Mouse (Mus musculus) kidney, embryonic 16.5 days (tissue): Measurements from ENCODE around the gene Fbxl18. TPM values are rescaled to one million over a fixed set of nuclear protein-coding genes. Genes with fewer than 3 reads are reported as not detected.
"Not testable (repeated sequence)": the region's sequence is repeated elsewhere in the genome, so short reads cannot be mapped to it uniquely, and the experiment has no call there.

Experiments used
- ATAC-seq: fragments of 200-750 bp; cut with Nextera tagmentation; 2 replicates; pipeline ENCODE4 v1.8.0; 2017; ENCODE audit warnings: moderate TSS enrichment; ENCODE audit not compliant: low FRiP score, low TSS enrichment
- H3K27ac ChIP-seq: fragments of 300-500 bp; sonication (generic); 2 replicates; pipeline ENCODE4 v1.5.1; 2014; ENCODE audit warnings: low read length
- H3K27me3 ChIP-seq: fragments of 300-500 bp; sonication (generic); 2 replicates; pipeline ENCODE4 v1.6.1; 2014; ENCODE audit warnings: low read length, control low read depth, mixed read lengths; ENCODE audit not compliant: insufficient read depth
- H3K36me3 ChIP-seq: fragments of 300-500 bp; sonication (generic); 2 replicates; pipeline ENCODE4 v1.6.1; 2014; ENCODE audit warnings: low read length, control low read depth, mixed read lengths; ENCODE audit not compliant: insufficient read depth
- H3K4me1 ChIP-seq: fragments of 300-500 bp; sonication (generic); 2 replicates; pipeline ENCODE4 v1.6.1; 2014; ENCODE audit warnings: low read length, control low read depth, mixed read lengths; ENCODE audit not compliant: insufficient read depth
- H3K4me2 ChIP-seq: fragments of 300-500 bp; sonication (generic); replicated peaks from 2 replicates; pipeline ENCODE4 v1.6.1; 2014; ENCODE audit warnings: low read depth, low read length
- H3K4me3 ChIP-seq: fragments of 300-500 bp; sonication (generic); 2 replicates; pipeline ENCODE4 v1.5.1; 2014; ENCODE audit warnings: mild to moderate bottlenecking, low read length
- H3K9ac ChIP-seq: fragments of 300-500 bp; sonication (generic); replicated peaks from 2 replicates; pipeline ENCODE4 v1.6.1; 2014; ENCODE audit warnings: low read length
- H3K9me3 ChIP-seq: fragments of 300-500 bp; sonication (generic); 2 replicates; pipeline ENCODE4 v1.6.1; 2016; ENCODE audit warnings: low read length, control low read depth
- WGBS: fragments of 180-500 bp; shearing (Covaris S2); extraction: QIAGEN DNeasy Blood & Tissue Kit; methylation state at CpG from one replicate; pipeline ENCODE4 v1.1.7; 2014; 5-methylcytosine and 5-hydroxymethylcytosine counted together
- polyA plus RNA-seq: library from polyadenylated mRNA; unstranded; fragments of >200 nt; fragmentation: Nextera tagmentation; extraction: Ambion mirVana; gene quantifications from 2 replicates; pipeline ENCODE4 v1.2.1, GENCODE M21; 2015

The Fbxl18 gene
- polyA plus RNA-seq, 1 experiment from 2014 or later: 14.0 TPM

GRCm38 (mm10) chr5:142891396-142891795 lies 3.8 kb downstream of the Fbxl18 start:
- Histone ChIP-seq H3K9ac (no peak overlapping the region), H3K4me2 (no peak overlapping the region), H3K36me3 (peaks cover 6% of the 10 kb centered on the region), H3K27ac (no peak overlapping the region), H3K4me1 (peaks cover 18% of the 10 kb centered on the region), H3K4me3 (no peak overlapping the region), H3K9me3 (no peaks in the 10 kb centered on the region), H3K27me3 (no peaks in the 10 kb centered on the region)
- ATAC-seq: no peak
- WGBS: 61% methylated on average over 6 of the region's 6 CpGs

GRCm38 (mm10) chr5:142887533-142887932 lies 7.7 kb downstream of the Fbxl18 start:
- H3K36me3 ChIP-seq: peaks cover 34% of the 10 kb centered on the region
- not testable (repeated sequence) for H3K4me2 ChIP-seq, H3K27me3 ChIP-seq, H3K9ac ChIP-seq, H3K27ac ChIP-seq, ATAC-seq, H3K4me3 ChIP-seq, H3K4me1 ChIP-seq, H3K9me3 ChIP-seq
- WGBS: 92% methylated on average over 3 of the region's 3 CpGs

- Histone ChIP-seq H3K4me1 (no peaks in the 10 kb centered on the region), H3K36me3 (peaks cover 34% of the 10 kb centered on the region), H3K4me2 (no peak overlapping the region), H3K9ac (no peak overlapping the region), H3K27ac (no peak overlapping the region), H3K27me3 (no peaks in the 10 kb centered on the region), H3K4me3 (no peak overlapping the region), H3K9me3 (no peaks in the 10 kb centered on the region)
- no peak for ATAC-seq
- 95% methylated on average over 20 of the region's 20 CpGs for WGBS
Observed at GRCm38 (mm10) chr5:142886761-142887160, 8.5 kb downstream of the Fbxl18 start.

DNA sequence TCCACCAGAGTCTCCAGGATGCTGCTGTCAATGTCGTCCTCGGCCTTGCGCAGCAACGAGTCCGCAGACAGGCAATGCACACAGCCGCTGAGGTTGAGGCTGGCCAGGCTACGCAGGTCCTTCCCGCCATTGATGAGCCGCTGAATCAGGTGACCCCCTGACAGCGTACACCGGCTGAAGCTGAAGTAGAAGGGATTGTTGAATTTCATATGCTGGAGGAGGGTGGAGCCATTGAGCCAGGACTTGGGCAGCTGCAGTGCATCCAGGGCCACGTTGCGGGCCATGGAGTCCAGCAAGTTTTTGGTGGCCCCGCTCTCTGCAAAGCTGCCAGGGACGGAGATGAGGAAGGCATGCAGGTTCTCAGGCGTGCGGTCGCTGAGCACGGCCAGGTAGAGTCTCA lies 9.0 kb downstream of the Fbxl18 start:
- no peak for ATAC-seq
- H3K36me3 ChIP-seq: peaks cover 34% of the 10 kb centered on the region
- no peaks in the 10 kb centered on the region for H3K27me3 ChIP-seq
- no peak overlapping the region for H3K4me3 ChIP-seq
- 97% methylated on average over 19 of the region's 19 CpGs for WGBS
- H3K4me2 ChIP-seq: no peak overlapping the region
- no peak overlapping the region for H3K27ac ChIP-seq
- peaks cover 2% of the 10 kb centered on the region for H3K4me1 ChIP-seq
- no peak overlapping the region for H3K9ac ChIP-seq
- no peaks in the 10 kb centered on the region for H3K9me3 ChIP-seq

GRCm38 (mm10) chr5:142882471-142882870 lies 12.8 kb downstream of the Fbxl18 start:
- no peaks in the 10 kb centered on the region for H3K27me3 ChIP-seq
- no peak overlapping the region for H3K4me3 ChIP-seq
- H3K4me2 ChIP-seq: no peak overlapping the region
- no peak overlapping the region for H3K9ac ChIP-seq
- peaks cover 21% of the 10 kb centered on the region for H3K4me1 ChIP-seq
- H3K9me3 ChIP-seq: no peaks in the 10 kb centered on the region
- no peak overlapping the region for H3K27ac ChIP-seq
- H3K36me3 ChIP-seq: peaks cover 39% of the 10 kb centered on the region
- WGBS: 89% methylated on average over 11 of the region's 11 CpGs
- ATAC-seq: no peak

- 73% methylated on average over 8 of the region's 8 CpGs for WGBS
- Histone ChIP-seq H3K4me1 (peaks cover 23% of the 10 kb centered on the region), H3K4me3 (no peak overlapping the region), H3K27ac (peak overlapping the region; percentile 75), H3K9ac (0 out of 2 replicates have a peak overlapping the region, but pooled peaks have one; percentile 5), H3K9me3 (no peaks in the 10 kb centered on the region), H3K36me3 (peaks cover 37% of the 10 kb centered on the region), H3K4me2 (peak overlapping the region; percentile 28; the same call in 1 of the 2 replicates), H3K27me3 (no peaks in the 10 kb centered on the region)
- ATAC-seq: peak; percentile 8; the same call in 1 of the 2 replicates
Observed at GRCm38 (mm10) chr5:142881936-142882335, 13.3 kb downstream of the Fbxl18 start.

- WGBS: 30% methylated on average over 13 of the region's 13 CpGs
- Histone ChIP-seq H3K9ac (peak overlapping the region; percentile 41; the same call in 1 of the 2 replicates), H3K36me3 (peaks cover 33% of the 10 kb centered on the region)
Observed at GRCm38 (mm10) chr5:142880806-142881516, 14.3 kb downstream of the Fbxl18 start.

DNA sequence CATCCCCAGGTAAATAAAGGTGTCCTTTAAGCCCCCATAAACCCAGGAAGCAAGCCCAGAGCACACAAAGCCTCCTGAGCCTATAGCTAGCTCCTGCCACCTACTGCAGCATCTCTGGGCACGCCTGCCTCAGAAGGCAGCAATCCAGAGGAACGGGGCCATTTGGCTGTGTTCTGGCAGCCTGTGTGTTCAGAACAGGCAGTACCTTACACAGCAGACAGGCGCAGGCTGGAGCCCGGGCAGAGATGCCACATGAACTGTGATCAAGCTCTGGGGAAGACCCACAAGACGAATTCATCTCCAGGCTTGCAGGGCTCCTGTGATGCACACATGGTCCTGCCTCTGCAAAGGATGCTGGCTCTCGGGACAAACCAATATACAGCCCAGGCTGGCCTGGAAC lies 15.0 kb downstream of the Fbxl18 start:
- no peak overlapping the region for H3K4me2 ChIP-seq

More at GRCm38 (mm10) chr5:142880806-142881516, 14.3 kb downstream of the Fbxl18 start:
- Histone ChIP-seq H3K4me2 (0 out of 2 replicates have a peak overlapping the region, but pooled peaks have one; percentile 10), H3K9me3 (no peaks in the 10 kb centered on the region), H3K27me3 (no peaks in the 10 kb centered on the region), H3K4me1 (peaks cover 23% of the 10 kb centered on the region), H3K27ac (peak overlapping the region; percentile 75), H3K4me3 (no peak overlapping the region)
- peak; percentile 33; the same call in 1 of the 2 replicates for ATAC-seq

GRCm38 (mm10) chr5:142879318-142880175 lies 15.7 kb downstream of the Fbxl18 start:
- Histone ChIP-seq H3K4me2 (no peak overlapping the region), H3K27ac (no peak overlapping the region), H3K9ac (no peak overlapping the region), H3K4me1 (peaks cover 23% of the 10 kb centered on the region), H3K27me3 (no peaks in the 10 kb centered on the region), H3K4me3 (no peak overlapping the region), H3K9me3 (no peaks in the 10 kb centered on the region), H3K36me3 (peaks cover 28% of the 10 kb centered on the region)
- peak; percentile 72 for ATAC-seq
- 60% methylated on average over 8 of the region's 8 CpGs for WGBS

More for the DNA sequence above, 15.0 kb downstream of the Fbxl18 start:
- H3K9ac ChIP-seq: no peak overlapping the region
- peak overlapping the region; percentile 75 for H3K27ac ChIP-seq
- no peaks in the 10 kb centered on the region for H3K9me3 ChIP-seq
- no peak for ATAC-seq
- H3K4me1 ChIP-seq: peaks cover 23% of the 10 kb centered on the region
- H3K27me3 ChIP-seq: no peaks in the 10 kb centered on the region
- peaks cover 32% of the 10 kb centered on the region for H3K36me3 ChIP-seq
- no peak overlapping the region for H3K4me3 ChIP-seq
- 73% methylated on average over 6 of the region's 6 CpGs for WGBS
